Mouse (Mus musculus): ENCODE results near the gene Popdc2. TPM values are rescaled to one million over a fixed set of nuclear protein-coding genes. Genes with fewer than 3 reads are reported as not detected.

Popdc2 gene
- polyA plus RNA-seq, 1 experiment = 1.5 TPM

DNA sequence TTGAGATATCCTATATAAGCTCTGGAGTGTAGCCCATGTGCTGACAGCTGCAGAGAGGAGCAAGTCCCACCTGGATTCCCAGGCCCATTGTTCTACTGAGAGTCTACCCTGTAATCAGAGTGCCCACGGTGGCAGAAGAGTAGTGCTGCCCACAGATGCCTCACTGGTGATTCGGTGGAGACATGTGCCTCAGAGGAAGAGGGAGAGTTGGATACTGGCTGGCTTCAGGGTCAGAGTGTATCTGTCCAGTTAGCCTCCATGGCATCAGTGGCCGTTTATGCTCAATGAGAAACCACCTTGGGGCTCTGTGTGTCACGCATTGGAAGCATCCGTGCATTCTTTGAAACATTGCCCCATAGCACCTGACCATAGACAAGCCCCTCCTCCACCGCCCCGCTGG, 1.6 kb downstream of the Popdc2 start:
- no peaks in the 10 kb centered on the region for H3K27me3 ChIP-seq (replicated peaks; ENCODE audit: control insufficient read depth, insufficient read depth, low read length)
- no peaks in the 10 kb centered on the region for H3K36me3 ChIP-seq (ENCODE audit: control insufficient read depth, insufficient read depth, low read length)
- H3K27ac ChIP-seq (ENCODE audit: insufficient read depth, low read depth, low read length) = no peak overlapping the region
- no peak for TF ChIP-seq CTCF (conservative IDR thresholded peaks at IDR 0.05; ENCODE audit: insufficient read depth, insufficient read length, low read depth, low read length)
- TF ChIP-seq POLR2A (IDR thresholded peaks at IDR 0.05; ENCODE audit: low read depth, low read length) = no peak
- 87% methylated on average over 7 of the region's 7 CpGs for WGBS
- DNase-seq = no peak
- no peak overlapping the region for H3K4me3 ChIP-seq (ENCODE audit: insufficient read depth, low read depth, low read length)
- no peaks in the 10 kb centered on the region for H3K4me1 ChIP-seq (ENCODE audit: control insufficient read depth, insufficient read depth, low read length)

- TF ChIP-seq CTCF (conservative IDR thresholded peaks at IDR 0.05; ENCODE audit: insufficient read depth, insufficient read length, low read depth, low read length) = no peak
- TF ChIP-seq POLR2A (IDR thresholded peaks at IDR 0.05; ENCODE audit: low read depth, low read length) = no peak
- WGBS = 89% methylated on average over 10 of the region's 10 CpGs
- no peak overlapping the region for H3K27ac ChIP-seq (ENCODE audit: insufficient read depth, low read depth, low read length)
- DNase-seq = no peak
- no peaks in the 10 kb centered on the region for H3K4me1 ChIP-seq (ENCODE audit: control insufficient read depth, insufficient read depth, low read length)
- H3K4me3 ChIP-seq (ENCODE audit: insufficient read depth, low read depth, low read length) = no peak overlapping the region
- no peaks in the 10 kb centered on the region for H3K27me3 ChIP-seq (replicated peaks; ENCODE audit: control insufficient read depth, insufficient read depth, low read length)
- H3K36me3 ChIP-seq (ENCODE audit: control insufficient read depth, insufficient read depth, low read length) = no peaks in the 10 kb centered on the region
Measured at GRCm38 (mm10) chr16:38365390-38365789, 3.4 kb downstream of the Popdc2 start.

- TF ChIP-seq CTCF (conservative IDR thresholded peaks at IDR 0.05; ENCODE audit: insufficient read depth, insufficient read length, low read depth, low read length) = no peak
- no peak for TF ChIP-seq POLR2A (IDR thresholded peaks at IDR 0.05; ENCODE audit: low read depth, low read length)
- Histone ChIP-seq H3K36me3 (ENCODE audit: control insufficient read depth, insufficient read depth, low read length) (no peaks in the 10 kb centered on the region), H3K4me1 (ENCODE audit: control insufficient read depth, insufficient read depth, low read length) (no peaks in the 10 kb centered on the region), H3K4me3 (ENCODE audit: insufficient read depth, low read depth, low read length) (no peak overlapping the region), H3K27ac (ENCODE audit: insufficient read depth, low read depth, low read length) (no peak overlapping the region), H3K27me3 (replicated peaks; ENCODE audit: control insufficient read depth, insufficient read depth, low read length) (no peaks in the 10 kb centered on the region)
- DNase-seq = no peak
- 70% methylated on average over 4 of the region's 4 CpGs for WGBS
Measured at GRCm38 (mm10) chr16:38366231-38366630, 4.2 kb downstream of the Popdc2 start.

- H3K4me1 ChIP-seq (ENCODE audit: control insufficient read depth, insufficient read depth, low read length) = no peaks in the 10 kb centered on the region
- 21% methylated on average over 10 of the region's 10 CpGs for WGBS
- TF ChIP-seq CTCF (conservative IDR thresholded peaks at IDR 0.05; ENCODE audit: insufficient read depth, insufficient read length, low read depth, low read length) (no peak), POLR2A (IDR thresholded peaks at IDR 0.05; ENCODE audit: low read depth, low read length) (no peak)
- H3K27me3 ChIP-seq (replicated peaks; ENCODE audit: control insufficient read depth, insufficient read depth, low read length) = no peaks in the 10 kb centered on the region
- H3K36me3 ChIP-seq (ENCODE audit: control insufficient read depth, insufficient read depth, low read length) = no peaks in the 10 kb centered on the region
- H3K4me3 ChIP-seq (ENCODE audit: insufficient read depth, low read depth, low read length) = no peak overlapping the region
- no peak for DNase-seq
- H3K27ac ChIP-seq (ENCODE audit: insufficient read depth, low read depth, low read length) = no peak overlapping the region
Measured at GRCm38 (mm10) chr16:38368336-38368735, 6.3 kb downstream of the Popdc2 start.

GRCm38 (mm10) chr16:38369000-38369399, 7.0 kb downstream of the Popdc2 start:
- Histone ChIP-seq H3K27ac (ENCODE audit: insufficient read depth, low read depth, low read length) (no peak overlapping the region), H3K36me3 (ENCODE audit: control insufficient read depth, insufficient read depth, low read length) (no peaks in the 10 kb centered on the region), H3K4me1 (ENCODE audit: control insufficient read depth, insufficient read depth, low read length) (no peaks in the 10 kb centered on the region), H3K4me3 (ENCODE audit: insufficient read depth, low read depth, low read length) (no peak overlapping the region), H3K27me3 (replicated peaks; ENCODE audit: control insufficient read depth, insufficient read depth, low read length) (no peaks in the 10 kb centered on the region)
- TF ChIP-seq POLR2A (IDR thresholded peaks at IDR 0.05; ENCODE audit: low read depth, low read length) (no peak), CTCF (conservative IDR thresholded peaks at IDR 0.05; ENCODE audit: insufficient read depth, insufficient read length, low read depth, low read length) (no peak)
- 88% methylated on average over 7 of the region's 7 CpGs for WGBS
- no peak for DNase-seq

DNA sequence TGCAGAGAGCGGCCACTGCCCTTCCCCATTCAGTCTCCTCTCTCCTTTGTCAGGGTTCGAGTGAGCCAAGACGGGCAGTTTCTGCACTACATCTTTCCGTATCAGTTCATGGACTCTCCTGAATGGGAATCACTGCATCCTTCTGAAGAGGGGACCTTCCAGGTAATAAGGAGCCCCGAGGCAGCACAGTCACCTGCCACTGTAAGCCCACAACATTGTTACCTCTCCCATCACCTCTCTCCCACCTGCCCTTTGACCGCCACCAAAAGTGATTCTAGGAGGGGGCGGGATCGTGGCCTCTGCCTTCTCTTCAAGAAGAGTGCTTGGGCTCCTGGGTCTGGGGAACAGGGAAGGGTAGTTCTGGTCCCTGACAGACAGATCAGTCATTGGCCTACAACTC, 7.4 kb downstream of the Popdc2 start:
- no peak overlapping the region for H3K4me3 ChIP-seq (ENCODE audit: insufficient read depth, low read depth, low read length)
- WGBS = 90% methylated on average over 8 of the region's 8 CpGs
- TF ChIP-seq CTCF (conservative IDR thresholded peaks at IDR 0.05; ENCODE audit: insufficient read depth, insufficient read length, low read depth, low read length) = no peak
- TF ChIP-seq POLR2A (IDR thresholded peaks at IDR 0.05; ENCODE audit: low read depth, low read length) = no peak
- H3K27ac ChIP-seq (ENCODE audit: insufficient read depth, low read depth, low read length) = no peak overlapping the region
- H3K4me1 ChIP-seq (ENCODE audit: control insufficient read depth, insufficient read depth, low read length) = no peaks in the 10 kb centered on the region
- no peaks in the 10 kb centered on the region for H3K27me3 ChIP-seq (replicated peaks; ENCODE audit: control insufficient read depth, insufficient read depth, low read length)
- no peak for DNase-seq
- H3K36me3 ChIP-seq (ENCODE audit: control insufficient read depth, insufficient read depth, low read length) = no peaks in the 10 kb centered on the region

DNA sequence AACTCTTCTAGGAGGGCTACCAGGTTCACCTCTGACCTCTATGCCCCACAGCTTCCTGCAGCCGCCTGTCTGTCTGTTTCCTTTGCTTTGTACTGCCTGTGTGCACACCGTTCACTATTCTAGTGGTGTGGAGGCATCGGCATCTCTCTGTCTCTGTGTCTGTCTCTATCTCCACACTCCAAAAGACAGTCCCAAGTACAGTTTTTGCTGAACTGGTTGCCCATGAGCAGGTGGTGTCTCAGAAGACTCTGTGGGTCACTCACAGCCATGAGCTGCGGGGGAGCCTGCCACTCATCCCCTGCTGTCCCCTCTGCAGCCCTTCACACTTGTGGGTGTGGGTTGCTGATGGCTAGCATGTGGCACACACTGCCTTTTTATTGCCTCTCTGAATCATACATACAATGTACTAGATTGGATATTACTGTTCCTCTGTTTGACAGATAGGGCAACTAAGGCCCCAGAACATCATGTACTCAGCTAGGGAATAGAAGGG, 8.0 kb downstream of the Popdc2 start:
- H3K36me3 ChIP-seq (ENCODE audit: control insufficient read depth, insufficient read depth, low read length) = no peaks in the 10 kb centered on the region
- no peak overlapping the region for H3K27ac ChIP-seq (ENCODE audit: insufficient read depth, low read depth, low read length)
- no peaks in the 10 kb centered on the region for H3K4me1 ChIP-seq (ENCODE audit: control insufficient read depth, insufficient read depth, low read length)
- TF ChIP-seq CTCF (conservative IDR thresholded peaks at IDR 0.05; ENCODE audit: insufficient read depth, insufficient read length, low read depth, low read length) (no peak), POLR2A (IDR thresholded peaks at IDR 0.05; ENCODE audit: low read depth, low read length) (no peak)
- no peak for DNase-seq
- 83% methylated on average over 4 of the region's 4 CpGs for WGBS
- no peak overlapping the region for H3K4me3 ChIP-seq (ENCODE audit: insufficient read depth, low read depth, low read length)
- no peaks in the 10 kb centered on the region for H3K27me3 ChIP-seq (replicated peaks; ENCODE audit: control insufficient read depth, insufficient read depth, low read length)

All from kidney, adult 2 months (tissue).